Mouse (Mus musculus) cerebellum, postnatal 10 days (tissue): ENCODE results near the gene 1500009L16Rik.

Experiments used
- DNase-seq, 2 experiments: peaks; one replicate each; pipeline ENCODE4 v3.0.0; 2021; ENCODE audit warnings: mixed read lengths in 2 of 2

The 1500009L16Rik gene

GRCm38 (mm10) chr10:83722579-83723031 lies at the start of gene 1500009L16Rik:
TSS of gene 1500009L16Rik (plus strand) at chr10:83722865.
- DNase-seq = peak; percentile 91 to 94

GRCm38 (mm10) chr10:83681334-83681733 lies 41.3 kb upstream of the 1500009L16Rik start:
- no peak for DNase-seq

- DNase-seq = peak; percentile 24 to 39
These were observed 34.5 kb upstream of the 1500009L16Rik start for GRCm38 (mm10) chr10:83688215-83688614.

- DNase-seq = no peak
These were observed 30.3 kb upstream of the 1500009L16Rik start for GRCm38 (mm10) chr10:83692175-83692895.

- DNase-seq = no peak
These were observed 26.4 kb upstream of the 1500009L16Rik start for GRCm38 (mm10) chr10:83696226-83696625.

GRCm38 (mm10) chr10:83706628-83707027 lies 16.0 kb upstream of the 1500009L16Rik start:
- DNase-seq = no peak

- DNase-seq = no peak
These were observed 12.7 kb upstream of the 1500009L16Rik start for GRCm38 (mm10) chr10:83709920-83710319.

GRCm38 (mm10) chr10:83711769-83712168 lies 10.9 kb upstream of the 1500009L16Rik start:
- DNase-seq = no peak

- no peak for DNase-seq
These were observed 3.7 kb upstream of the 1500009L16Rik start for GRCm38 (mm10) chr10:83718855-83719474.

GRCm38 (mm10) chr10:83723055-83723454 lies 390 bp downstream of the 1500009L16Rik start:
- DNase-seq = peak; percentile 67 to 68

GRCm38 (mm10) chr10:83724351-83725059 lies 1.8 kb downstream of the 1500009L16Rik start:
- peak in 1 of 2 experiments; percentile 33 for DNase-seq

GRCm38 (mm10) chr10:83726164-83726563 lies 3.5 kb downstream of the 1500009L16Rik start:
- DNase-seq = peak in 1 of 2 experiments; percentile 11

- DNase-seq = no peak
These were observed 5.2 kb downstream of the 1500009L16Rik start for GRCm38 (mm10) chr10:83727846-83728245.

GRCm38 (mm10) chr10:83728529-83728928 lies 5.9 kb downstream of the 1500009L16Rik start:
- no peak for DNase-seq

- no peak for DNase-seq
These were observed 6.4 kb downstream of the 1500009L16Rik start for GRCm38 (mm10) chr10:83729076-83729475.

GRCm38 (mm10) chr10:83729492-83729891 lies 6.8 kb downstream of the 1500009L16Rik start:
- peak; percentile 96 to 99 for DNase-seq

GRCm38 (mm10) chr10:83733725-83734124 lies 11.1 kb downstream of the 1500009L16Rik start:
- no peak for DNase-seq

- no peak for DNase-seq
These were observed 16.5 kb downstream of the 1500009L16Rik start for GRCm38 (mm10) chr10:83738996-83739655.

GRCm38 (mm10) chr10:83744656-83745055 lies 22.0 kb downstream of the 1500009L16Rik start:
- DNase-seq = peak; percentile 75 to 82

- DNase-seq = no peak
These were observed 30.4 kb downstream of the 1500009L16Rik start for GRCm38 (mm10) chr10:83753056-83753455.

GRCm38 (mm10) chr10:83757343-83757962 lies 34.8 kb downstream of the 1500009L16Rik start:
- DNase-seq = peak; percentile 35 to 40

- no peak for DNase-seq
These were observed 36.1 kb downstream of the 1500009L16Rik start for GRCm38 (mm10) chr10:83758732-83759131.
